In genomic region chr4:55860055-55860454, GRCm38 (mm10) we compare ENCODE assay signal across 13 mouse cellular contexts.
"Had no signal": no experiment of that assay in that cellular context is flagged by ENCODE, and none has a peak within 500 bp of the region (broad histone marks: within the 10 kb centered on the region; RNA-seq: fewer than 3 reads in every experiment).

No protein-coding gene starts in this region.

- H3K9ac ChIP-seq: limb, embryonic 13.5 days; liver, embryonic 14.5 days; midbrain, embryonic 12.5 days; neural tube, embryonic 12.5 days; stomach, embryonic 15.5 days had no signal

- H3K27me3 ChIP-seq: limb, embryonic 13.5 days; midbrain, embryonic 12.5 days; neural tube, embryonic 12.5 days; stomach, embryonic 15.5 days had no signal

- H3K4me1 ChIP-seq: limb, embryonic 13.5 days; midbrain, embryonic 12.5 days; neural tube, embryonic 12.5 days; stomach, embryonic 15.5 days had no signal

- H3K36me3 ChIP-seq: limb, embryonic 13.5 days; midbrain, embryonic 12.5 days; neural tube, embryonic 12.5 days; stomach, embryonic 15.5 days had no signal

- H3K4me3 ChIP-seq: layer of hippocampus, adult 2 months; limb, embryonic 13.5 days; midbrain, embryonic 12.5 days; myocyte; neural tube, embryonic 12.5 days; stomach, embryonic 15.5 days had no signal

- DNase-seq: kidney, adult 18-20 months; kidney, postnatal 10 days; kidney, postnatal 4 days; lung, adult 18-20 months; lung, postnatal 4 days; right cerebral cortex, postnatal 14 days had no signal

- H3K9me3 ChIP-seq: limb, embryonic 13.5 days; midbrain, embryonic 12.5 days; neural tube, embryonic 12.5 days; stomach, embryonic 15.5 days had no signal

- H3K4me2 ChIP-seq: limb, embryonic 13.5 days; midbrain, embryonic 12.5 days; neural tube, embryonic 12.5 days; stomach, embryonic 15.5 days had no signal

- H3K27ac ChIP-seq: layer of hippocampus, adult 2 months; limb, embryonic 13.5 days; liver, embryonic 14.5 days; midbrain, embryonic 12.5 days; neural tube, embryonic 12.5 days; stomach, embryonic 15.5 days had no signal
